Mouse (Mus musculus): Measurements from ENCODE around the gene Ppil1. TPM values are rescaled to one million over a fixed set of nuclear protein-coding genes. Genes with fewer than 3 reads are reported as not detected.

The Ppil1 gene
- polyA plus RNA-seq, 1 experiment from 2014 or later = 101 TPM

DNA sequence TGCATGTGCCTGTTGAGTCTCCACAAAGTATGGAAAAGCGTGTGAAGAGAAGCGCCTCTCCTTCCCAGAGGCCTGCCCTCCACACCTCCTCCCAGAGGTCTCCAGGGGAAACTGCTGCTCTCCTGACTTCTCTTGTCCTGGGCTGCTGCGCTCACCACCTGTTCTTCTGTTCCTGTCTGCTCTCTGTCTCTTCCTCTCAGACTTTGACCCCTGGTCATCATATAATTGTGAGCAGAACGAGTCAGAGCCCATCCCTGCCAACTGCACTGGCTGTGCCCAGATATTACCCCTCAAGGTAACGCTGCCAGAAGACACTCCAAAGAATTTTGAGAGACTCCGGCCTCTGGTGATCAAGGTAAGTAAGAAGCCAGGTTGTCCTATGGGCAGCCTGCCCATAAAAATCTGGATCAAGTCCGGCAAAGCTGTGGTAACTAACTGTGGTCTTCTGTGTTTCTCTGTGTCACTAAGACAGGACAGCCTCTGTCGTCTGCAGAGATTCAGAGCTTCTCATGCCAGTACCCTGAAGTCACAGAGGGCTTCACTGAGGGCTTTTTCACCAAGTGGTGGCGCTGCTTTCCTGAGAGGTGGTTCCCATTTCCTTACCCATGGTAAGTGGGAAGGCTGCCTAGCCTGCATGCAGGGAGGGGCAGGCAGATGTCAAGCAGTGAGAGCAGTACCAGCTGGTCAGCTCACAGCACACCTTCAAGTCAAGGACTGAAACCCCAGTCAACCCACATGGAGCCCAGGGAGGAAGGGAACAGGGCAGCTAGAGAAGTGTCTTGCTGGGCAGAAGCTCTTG lies 30.0 kb upstream of the Ppil1 start:
- Histone ChIP-seq H3K4me3 (replicated peaks; ENCODE audit: low read length) (no peak overlapping the region), H3K27ac (no peak overlapping the region), H3K9ac (no peak overlapping the region), H3K4me1 (replicated peaks; ENCODE audit: control insufficient read depth, insufficient read depth, low read length) (no peaks in the 10 kb centered on the region), H3K27me3 (ENCODE audit: control insufficient read depth, insufficient read depth, low read length) (no peaks in the 10 kb centered on the region), H3K36me3 (replicated peaks; ENCODE audit: control insufficient read depth, insufficient read depth) (peaks cover 67% of the 10 kb centered on the region), H3K4me2 (replicated peaks) (no peak overlapping the region), H3K9me3 (ENCODE audit: control insufficient read depth, low read length) (no peaks in the 10 kb centered on the region)
- no peak for ATAC-seq (ENCODE audit: low FRiP score)
- WGBS = 84% methylated on average over 9 of the region's 9 CpGs
- no peak for DNase-seq (ENCODE audit: low spot score)

DNA sequence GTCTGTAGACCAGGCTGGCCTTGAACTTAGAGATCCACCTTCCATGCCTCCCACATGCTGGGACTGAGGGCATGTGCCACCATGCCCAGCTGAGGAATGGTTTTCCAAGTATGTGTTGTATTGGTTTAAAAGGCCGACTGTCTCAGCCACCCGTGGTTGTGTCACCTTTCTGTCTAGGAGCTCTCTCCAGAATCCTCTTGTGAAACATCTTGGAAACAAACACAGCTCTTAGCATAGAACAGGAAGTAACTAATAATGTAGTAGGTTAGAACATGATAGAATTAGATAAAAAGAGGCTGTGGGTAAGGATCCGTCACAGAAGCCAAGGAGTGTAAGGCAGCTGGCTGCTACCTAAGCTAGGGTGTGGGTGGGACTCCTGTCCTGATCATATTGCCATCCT lies 29.0 kb upstream of the Ppil1 start:
- DNase-seq (ENCODE audit: low spot score) (no peak), ATAC-seq (ENCODE audit: low FRiP score) (no peak)
- H3K27me3 ChIP-seq (ENCODE audit: control insufficient read depth, insufficient read depth, low read length) = no peaks in the 10 kb centered on the region
- WGBS = 91% methylated on average over 3 of the region's 3 CpGs
- no peaks in the 10 kb centered on the region for H3K4me1 ChIP-seq (replicated peaks; ENCODE audit: control insufficient read depth, insufficient read depth, low read length)
- peaks cover 59% of the 10 kb centered on the region for H3K36me3 ChIP-seq (replicated peaks; ENCODE audit: control insufficient read depth, insufficient read depth)
- no peak overlapping the region for H3K9ac ChIP-seq
- no peak overlapping the region for H3K4me3 ChIP-seq (replicated peaks; ENCODE audit: low read length)
- no peak overlapping the region for H3K4me2 ChIP-seq (replicated peaks)
- no peak overlapping the region for H3K27ac ChIP-seq
- H3K9me3 ChIP-seq (ENCODE audit: control insufficient read depth, low read length) = no peaks in the 10 kb centered on the region

DNA sequence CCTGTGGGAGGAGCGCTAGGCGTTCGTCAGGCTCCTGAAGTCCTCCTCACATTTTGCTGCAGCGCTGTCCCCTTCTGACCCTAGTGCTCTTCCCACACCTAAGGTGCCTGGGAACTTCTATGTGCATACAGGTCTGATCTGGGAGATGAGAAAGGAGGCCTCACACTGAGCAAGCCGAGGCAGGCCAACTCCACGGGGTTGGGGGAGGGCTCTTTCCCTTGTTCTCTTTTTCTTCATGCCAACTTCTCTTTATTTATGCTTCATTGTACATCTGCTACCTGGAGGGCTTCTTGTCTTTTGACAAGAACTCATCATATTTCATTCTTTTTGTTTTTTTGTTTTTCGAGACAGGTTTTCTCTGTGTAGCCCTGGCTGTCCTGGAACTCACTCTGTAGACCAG lies 27.8 kb upstream of the Ppil1 start:
- ATAC-seq (ENCODE audit: low FRiP score) (no peak), DNase-seq (ENCODE audit: low spot score) (no peak)
- no peak overlapping the region for H3K9ac ChIP-seq
- H3K9me3 ChIP-seq (ENCODE audit: control insufficient read depth, low read length) = no peaks in the 10 kb centered on the region
- 83% methylated on average over 7 of the region's 7 CpGs for WGBS
- peaks cover 51% of the 10 kb centered on the region for H3K36me3 ChIP-seq (replicated peaks; ENCODE audit: control insufficient read depth, insufficient read depth)
- no peak overlapping the region for H3K4me3 ChIP-seq (replicated peaks; ENCODE audit: low read length)
- no peak overlapping the region for H3K27ac ChIP-seq
- H3K27me3 ChIP-seq (ENCODE audit: control insufficient read depth, insufficient read depth, low read length) = no peaks in the 10 kb centered on the region
- no peaks in the 10 kb centered on the region for H3K4me1 ChIP-seq (replicated peaks; ENCODE audit: control insufficient read depth, insufficient read depth, low read length)
- no peak overlapping the region for H3K4me2 ChIP-seq (replicated peaks)

DNA sequence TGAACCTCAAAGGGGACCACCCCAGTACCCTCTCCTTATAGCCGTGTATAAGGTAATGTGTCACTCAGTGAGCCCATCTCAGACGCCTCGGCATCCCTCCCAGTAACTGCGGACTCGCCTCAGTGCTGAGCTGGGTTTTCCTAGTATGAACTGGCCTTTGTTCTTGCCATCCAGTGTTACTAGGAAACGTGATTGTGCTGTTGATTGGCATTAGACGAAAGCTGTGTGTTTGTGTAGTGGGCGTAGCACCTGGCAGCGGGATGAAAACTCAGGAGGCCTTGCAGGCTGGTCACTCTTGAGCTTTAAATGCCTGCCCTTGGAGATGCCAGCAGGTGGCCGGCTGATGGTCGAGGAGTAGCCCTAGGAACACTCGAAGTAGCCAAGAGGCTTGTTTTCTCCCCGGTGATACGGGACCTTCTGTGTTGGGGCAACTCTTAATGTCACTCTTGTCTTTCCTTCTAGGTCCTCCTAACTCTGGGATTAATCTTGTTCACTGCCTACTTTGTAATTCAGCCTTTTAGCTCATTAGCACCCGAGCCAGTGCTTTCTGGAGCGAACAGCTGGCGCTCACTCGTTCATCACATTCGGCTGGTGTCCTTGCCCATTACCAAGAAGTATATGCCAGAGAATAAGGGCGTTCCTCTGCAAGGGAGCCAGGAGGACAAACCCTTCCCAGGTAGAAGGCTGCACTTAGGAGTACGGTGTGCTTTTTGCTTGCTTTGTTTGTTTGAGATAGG lies 18.4 kb upstream of the Ppil1 start:
- WGBS = 46% methylated on average over 21 of the region's 21 CpGs
- peaks cover 31% of the 10 kb centered on the region for H3K36me3 ChIP-seq (replicated peaks; ENCODE audit: control insufficient read depth, insufficient read depth)
- DNase-seq (ENCODE audit: low spot score) (no peak), ATAC-seq (ENCODE audit: low FRiP score) (no peak)
- no peaks in the 10 kb centered on the region for H3K9me3 ChIP-seq (ENCODE audit: control insufficient read depth, low read length)
- H3K27me3 ChIP-seq (ENCODE audit: control insufficient read depth, insufficient read depth, low read length) = no peaks in the 10 kb centered on the region
- H3K4me3 ChIP-seq (replicated peaks; ENCODE audit: low read length) = no peak overlapping the region
- H3K9ac ChIP-seq = no peak overlapping the region
- H3K4me2 ChIP-seq (replicated peaks) = no peak overlapping the region
- H3K27ac ChIP-seq = peak overlapping the region; percentile 21
- peaks cover 4% of the 10 kb centered on the region; the same call in 1 of the 2 replicates for H3K4me1 ChIP-seq (replicated peaks; ENCODE audit: control insufficient read depth, insufficient read depth, low read length)

DNA sequence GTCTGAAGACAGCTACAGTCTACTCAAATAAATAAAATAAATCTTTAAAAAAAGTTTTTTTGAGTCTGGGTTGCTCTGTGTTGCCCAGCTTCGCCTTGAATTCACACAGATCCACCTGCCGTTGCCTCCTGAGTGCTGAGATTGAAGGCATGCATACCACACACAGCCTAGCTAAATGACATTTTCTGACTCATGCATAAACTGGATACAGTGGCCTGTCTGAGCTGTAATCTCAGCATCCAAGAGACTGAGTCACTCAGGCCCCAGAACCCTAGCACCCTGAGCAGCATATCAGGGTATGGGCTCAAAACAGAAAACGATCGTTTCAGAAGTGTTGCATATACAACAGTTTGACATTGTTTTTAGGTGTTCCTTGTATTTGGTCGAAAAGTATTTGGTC lies 17.6 kb upstream of the Ppil1 start:
- Histone ChIP-seq H3K9me3 (ENCODE audit: control insufficient read depth, low read length) (no peaks in the 10 kb centered on the region), H3K36me3 (replicated peaks; ENCODE audit: control insufficient read depth, insufficient read depth) (peaks cover 31% of the 10 kb centered on the region), H3K4me1 (replicated peaks; ENCODE audit: control insufficient read depth, insufficient read depth, low read length) (peaks cover 4% of the 10 kb centered on the region; the same call in 1 of the 2 replicates), H3K27me3 (ENCODE audit: control insufficient read depth, insufficient read depth, low read length) (no peaks in the 10 kb centered on the region), H3K4me3 (replicated peaks; ENCODE audit: low read length) (no peak overlapping the region), H3K27ac (peak overlapping the region; percentile 21; the same call in 1 of the 2 replicates), H3K9ac (no peak overlapping the region), H3K4me2 (replicated peaks) (no peak overlapping the region)
- no peak for DNase-seq (ENCODE audit: low spot score)
- 90% methylated on average over 5 of the region's 5 CpGs for WGBS
- no peak for ATAC-seq (ENCODE audit: low FRiP score)

DNA sequence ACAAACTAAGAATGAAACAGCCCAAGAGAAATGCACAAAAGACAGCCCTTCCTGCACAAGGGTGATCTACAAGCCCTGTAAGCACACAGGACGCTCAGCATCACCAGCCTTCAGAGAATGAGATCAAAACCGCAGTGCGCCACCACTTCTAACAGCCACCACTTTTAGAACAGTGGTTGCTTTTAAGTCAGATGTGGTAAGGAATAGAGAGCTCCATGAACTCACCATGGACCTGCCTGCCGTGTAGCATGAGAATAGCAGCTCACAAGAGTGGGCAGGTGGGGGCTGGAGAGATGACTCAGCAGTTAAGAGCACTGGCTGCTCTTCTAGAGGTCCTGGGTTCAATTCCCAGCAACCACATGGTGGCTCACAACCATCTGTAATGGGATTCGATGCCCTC lies 16.4 kb upstream of the Ppil1 start:
- Histone ChIP-seq H3K4me3 (replicated peaks; ENCODE audit: low read length) (no peak overlapping the region), H3K27me3 (ENCODE audit: control insufficient read depth, insufficient read depth, low read length) (no peaks in the 10 kb centered on the region), H3K9ac (no peak overlapping the region), H3K4me1 (replicated peaks; ENCODE audit: control insufficient read depth, insufficient read depth, low read length) (peaks cover 4% of the 10 kb centered on the region; the same call in 1 of the 2 replicates), H3K4me2 (replicated peaks) (no peak overlapping the region), H3K9me3 (ENCODE audit: control insufficient read depth, low read length) (no peaks in the 10 kb centered on the region), H3K27ac (no peak overlapping the region), H3K36me3 (replicated peaks; ENCODE audit: control insufficient read depth, insufficient read depth) (peaks cover 31% of the 10 kb centered on the region)
- ATAC-seq (ENCODE audit: low FRiP score) (no peak), DNase-seq (ENCODE audit: low spot score) (no peak)
- WGBS = 94% methylated on average over 5 of the region's 5 CpGs

DNA sequence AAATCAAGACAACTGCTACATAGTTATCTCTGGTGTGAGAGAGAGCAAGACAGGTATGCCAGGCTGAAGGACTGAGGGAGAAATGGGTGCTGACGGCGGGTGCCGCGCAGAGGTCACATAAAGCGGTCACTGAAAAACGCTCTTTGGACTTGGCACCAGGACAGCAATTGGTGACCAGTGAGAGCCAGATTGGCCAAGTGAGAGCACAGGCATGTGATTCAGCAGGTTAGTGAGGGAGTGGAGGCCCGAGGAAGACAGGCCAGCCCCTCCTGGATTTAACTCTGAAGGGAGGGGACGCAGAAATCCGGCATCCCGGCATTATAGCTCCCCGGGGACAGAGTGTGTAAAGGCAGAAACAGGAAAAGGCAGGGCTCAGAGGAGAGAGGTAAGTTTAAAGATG lies 9.9 kb upstream of the Ppil1 start:
- DNase-seq (ENCODE audit: low spot score) (no peak), ATAC-seq (ENCODE audit: low FRiP score) (no peak)
- Histone ChIP-seq H3K27me3 (ENCODE audit: control insufficient read depth, insufficient read depth, low read length) (no peaks in the 10 kb centered on the region), H3K4me3 (replicated peaks; ENCODE audit: low read length) (no peak overlapping the region), H3K4me2 (replicated peaks) (no peak overlapping the region), H3K27ac (no peak overlapping the region), H3K36me3 (replicated peaks; ENCODE audit: control insufficient read depth, insufficient read depth) (0 out of 2 replicates have a peak, but pooled peaks cover 1% of the 10 kb centered on the region), H3K9ac (no peak overlapping the region), H3K9me3 (ENCODE audit: control insufficient read depth, low read length) (no peaks in the 10 kb centered on the region), H3K4me1 (replicated peaks; ENCODE audit: control insufficient read depth, insufficient read depth, low read length) (peaks cover 9% of the 10 kb centered on the region)
- WGBS = 86% methylated on average over 11 of the region's 11 CpGs

DNA sequence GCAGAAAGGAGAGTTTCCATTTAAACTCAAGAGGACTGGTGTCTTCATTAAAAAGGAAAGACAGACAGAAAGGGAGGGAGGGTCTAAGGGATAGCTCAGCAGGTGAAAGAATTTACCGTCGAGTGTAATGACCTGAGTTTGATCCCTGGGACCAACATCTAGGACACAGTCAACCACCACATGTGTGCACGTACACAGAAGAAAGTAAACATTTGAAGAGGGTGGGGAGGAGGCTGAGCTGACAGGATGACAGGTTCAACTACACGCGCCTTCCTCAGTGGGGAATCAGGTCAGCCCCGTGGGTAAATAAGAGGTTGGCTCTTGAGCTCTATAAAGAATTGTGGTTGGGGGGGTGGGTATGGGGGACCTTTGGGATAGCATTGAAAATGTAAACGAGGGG lies 9.2 kb upstream of the Ppil1 start:
- no peaks in the 10 kb centered on the region for H3K36me3 ChIP-seq (replicated peaks; ENCODE audit: control insufficient read depth, insufficient read depth)
- no peak overlapping the region for H3K27ac ChIP-seq
- H3K27me3 ChIP-seq (ENCODE audit: control insufficient read depth, insufficient read depth, low read length) = no peaks in the 10 kb centered on the region
- H3K9me3 ChIP-seq (ENCODE audit: control insufficient read depth, low read length) = no peaks in the 10 kb centered on the region
- DNase-seq (ENCODE audit: low spot score) = no peak
- peaks cover 9% of the 10 kb centered on the region for H3K4me1 ChIP-seq (replicated peaks; ENCODE audit: control insufficient read depth, insufficient read depth, low read length)
- H3K4me2 ChIP-seq (replicated peaks) = no peak overlapping the region
- H3K4me3 ChIP-seq (replicated peaks; ENCODE audit: low read length) = no peak overlapping the region
- WGBS = 84% methylated on average over 7 of the region's 7 CpGs
- ATAC-seq (ENCODE audit: low FRiP score) = no peak
- no peak overlapping the region for H3K9ac ChIP-seq

DNA sequence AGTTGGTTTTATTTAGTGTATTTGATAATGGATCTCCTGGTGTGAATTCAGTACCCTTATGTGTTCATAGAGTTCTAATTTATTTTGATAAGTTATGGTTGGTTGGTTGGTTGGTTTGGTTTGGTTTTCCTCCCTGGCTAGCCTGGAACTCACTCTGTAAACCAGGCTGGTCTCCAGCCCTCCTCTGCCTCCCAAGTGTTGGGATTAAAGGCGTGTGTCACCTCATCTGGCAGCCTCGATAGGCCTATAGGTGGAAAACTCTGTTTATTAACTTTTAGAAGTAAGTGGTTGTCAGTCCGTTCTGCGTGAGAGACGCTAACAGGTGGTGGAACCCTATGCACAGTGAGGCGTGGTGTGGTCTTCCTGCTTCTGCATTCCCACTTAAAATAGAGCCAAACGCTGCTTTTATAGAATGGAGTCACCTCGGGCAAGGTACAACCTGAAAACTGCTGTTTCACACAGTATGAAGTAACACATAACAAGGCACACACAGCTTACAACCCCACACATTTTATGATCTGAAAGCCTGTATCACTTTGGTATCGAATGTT lies 6.2 kb upstream of the Ppil1 start:
- no peaks in the 10 kb centered on the region for H3K27me3 ChIP-seq (ENCODE audit: control insufficient read depth, insufficient read depth, low read length)
- peak overlapping the region; percentile 80; the same call in 1 of the 2 replicates for H3K9ac ChIP-seq
- H3K4me3 ChIP-seq (replicated peaks; ENCODE audit: low read length) = no peak overlapping the region
- peaks cover 9% of the 10 kb centered on the region for H3K4me1 ChIP-seq (replicated peaks; ENCODE audit: control insufficient read depth, insufficient read depth, low read length)
- no peaks in the 10 kb centered on the region for H3K9me3 ChIP-seq (ENCODE audit: control insufficient read depth, low read length)
- H3K4me2 ChIP-seq (replicated peaks) = peak overlapping the region; percentile 57
- 97% methylated on average over 9 of the region's 9 CpGs for WGBS
- H3K27ac ChIP-seq = no peak overlapping the region
- ATAC-seq (ENCODE audit: low FRiP score) = no peak
- no peaks in the 10 kb centered on the region for H3K36me3 ChIP-seq (replicated peaks; ENCODE audit: control insufficient read depth, insufficient read depth)
- no peak for DNase-seq (ENCODE audit: low spot score)
